Mouse (Mus musculus): ENCODE data around the gene Cox6a2. TPM values are rescaled to one million over a fixed set of nuclear protein-coding genes. Genes with fewer than 3 reads are reported as not detected.

Cox6a2 gene
- polyA plus RNA-seq, 1 experiment from 2014 or later, result 168 TPM

- WGBS, result 3% methylated on average over 22 of the region's 30 CpGs
- H3K9me3 ChIP-seq (ENCODE audit: control insufficient read depth, low read length), result no peaks in the 10 kb centered on the region
- H3K27me3 ChIP-seq (replicated peaks; ENCODE audit: control insufficient read depth, insufficient read depth, low read length), result no peaks in the 10 kb centered on the region
- peak within 1 kb of the TSS; percentile 58 for H3K4me2 ChIP-seq (ENCODE audit: low read depth, low read length)
- H3K4me1 ChIP-seq (ENCODE audit: control insufficient read depth, insufficient read depth, low read length), result peaks cover 14% of the 10 kb centered on the region
- peak; percentile 92 for DNase-seq (ENCODE audit: low spot score)
- H3K9ac ChIP-seq (ENCODE audit: low read depth, low read length), result peak within 1 kb of the TSS; percentile 67
- peak; percentile 86 for ATAC-seq (ENCODE audit: low read depth)
- peaks cover 42% of the 10 kb centered on the region for H3K36me3 ChIP-seq (ENCODE audit: control insufficient read depth, insufficient read depth, low read length)
- H3K27ac ChIP-seq (replicated peaks; ENCODE audit: low read depth, low read length), result peak within 1 kb of the TSS; percentile 93
- H3K4me3 ChIP-seq (ENCODE audit: low read depth, low read length), result peak within 1 kb of the TSS; percentile 52
Measured at GRCm38 (mm10) chr7:128246496-128247391, 40.6 kb upstream of the Cox6a2 start, which contains the start of gene Tgfb1i1. Gene Tgfb1i1 (plus strand): TSS chr7:128246812.

- Histone ChIP-seq H3K36me3 (ENCODE audit: control insufficient read depth, insufficient read depth, low read length) (peaks cover 52% of the 10 kb centered on the region), H3K9ac (ENCODE audit: low read depth, low read length) (0 out of 2 replicates have a peak overlapping the region, but pooled peaks have one; percentile 67), H3K4me1 (ENCODE audit: control insufficient read depth, insufficient read depth, low read length) (peaks cover 12% of the 10 kb centered on the region), H3K9me3 (ENCODE audit: control insufficient read depth, low read length) (no peaks in the 10 kb centered on the region), H3K27ac (replicated peaks; ENCODE audit: low read depth, low read length) (no peak overlapping the region), H3K4me2 (ENCODE audit: low read depth, low read length) (no peak overlapping the region), H3K4me3 (ENCODE audit: low read depth, low read length) (no peak overlapping the region), H3K27me3 (replicated peaks; ENCODE audit: control insufficient read depth, insufficient read depth, low read length) (no peaks in the 10 kb centered on the region)
- DNase-seq (ENCODE audit: low spot score), result no peak
- no peak for ATAC-seq (ENCODE audit: low read depth)
- WGBS, result 88% methylated on average over 4 of the region's 4 CpGs
Measured at GRCm38 (mm10) chr7:128245547-128245946, 39.4 kb upstream of the Cox6a2 start.

GRCm38 (mm10) chr7:128244410-128245025, 38.3 kb upstream of the Cox6a2 start:
- DNase-seq (ENCODE audit: low spot score), result no peak
- peaks cover 12% of the 10 kb centered on the region for H3K4me1 ChIP-seq (ENCODE audit: control insufficient read depth, insufficient read depth, low read length)
- no peak overlapping the region for H3K4me3 ChIP-seq (ENCODE audit: low read depth, low read length)
- ATAC-seq (ENCODE audit: low read depth), result no peak
- 86% methylated on average over 18 of the region's 18 CpGs for WGBS
- H3K9ac ChIP-seq (ENCODE audit: low read depth, low read length), result no peak overlapping the region
- no peak overlapping the region for H3K27ac ChIP-seq (replicated peaks; ENCODE audit: low read depth, low read length)
- H3K36me3 ChIP-seq (ENCODE audit: control insufficient read depth, insufficient read depth, low read length), result peaks cover 54% of the 10 kb centered on the region
- no peaks in the 10 kb centered on the region for H3K9me3 ChIP-seq (ENCODE audit: control insufficient read depth, low read length)
- no peak overlapping the region for H3K4me2 ChIP-seq (ENCODE audit: low read depth, low read length)
- H3K27me3 ChIP-seq (replicated peaks; ENCODE audit: control insufficient read depth, insufficient read depth, low read length), result no peaks in the 10 kb centered on the region

GRCm38 (mm10) chr7:128243921-128244320, 37.7 kb upstream of the Cox6a2 start:
- Histone ChIP-seq H3K9ac (ENCODE audit: low read depth, low read length) (no peak overlapping the region), H3K4me1 (ENCODE audit: control insufficient read depth, insufficient read depth, low read length) (peaks cover 15% of the 10 kb centered on the region), H3K4me2 (ENCODE audit: low read depth, low read length) (no peak overlapping the region), H3K27ac (replicated peaks; ENCODE audit: low read depth, low read length) (no peak overlapping the region), H3K9me3 (ENCODE audit: control insufficient read depth, low read length) (no peaks in the 10 kb centered on the region), H3K36me3 (ENCODE audit: control insufficient read depth, insufficient read depth, low read length) (peaks cover 55% of the 10 kb centered on the region), H3K27me3 (replicated peaks; ENCODE audit: control insufficient read depth, insufficient read depth, low read length) (no peaks in the 10 kb centered on the region), H3K4me3 (ENCODE audit: low read depth, low read length) (no peak overlapping the region)
- no peak for ATAC-seq (ENCODE audit: low read depth)
- no peak for DNase-seq (ENCODE audit: low spot score)
- WGBS, result 54% methylated on average over 10 of the region's 10 CpGs

DNA sequence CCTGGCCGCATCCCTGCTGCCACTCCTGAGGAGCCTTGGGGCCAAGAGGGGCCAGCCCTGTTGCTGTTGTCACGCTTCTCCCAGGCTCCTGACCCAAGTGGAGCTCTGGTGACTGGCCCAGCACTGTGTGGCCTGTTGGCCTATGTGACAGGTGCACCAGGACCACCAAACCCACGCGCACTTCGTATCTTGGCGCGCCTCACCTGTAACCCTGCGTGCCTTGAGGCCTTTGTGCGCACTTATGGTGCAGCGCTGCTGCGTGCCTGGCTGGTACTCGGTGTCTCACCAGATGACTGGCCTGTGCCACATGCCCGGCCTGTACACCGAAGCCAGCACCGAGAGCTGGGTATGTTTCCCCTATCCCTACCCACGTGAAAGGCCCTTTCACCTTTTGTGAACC, 36.1 kb upstream of the Cox6a2 start:
- 93% methylated on average over 16 of the region's 16 CpGs for WGBS
- Histone ChIP-seq H3K4me2 (ENCODE audit: low read depth, low read length) (no peak overlapping the region), H3K4me1 (ENCODE audit: control insufficient read depth, insufficient read depth, low read length) (peaks cover 8% of the 10 kb centered on the region; the same call in 1 of the 2 replicates), H3K27ac (replicated peaks; ENCODE audit: low read depth, low read length) (no peak overlapping the region), H3K9ac (ENCODE audit: low read depth, low read length) (no peak overlapping the region), H3K4me3 (ENCODE audit: low read depth, low read length) (no peak overlapping the region), H3K36me3 (ENCODE audit: control insufficient read depth, insufficient read depth, low read length) (peaks cover 55% of the 10 kb centered on the region), H3K27me3 (replicated peaks; ENCODE audit: control insufficient read depth, insufficient read depth, low read length) (no peaks in the 10 kb centered on the region), H3K9me3 (ENCODE audit: control insufficient read depth, low read length) (no peaks in the 10 kb centered on the region)
- ATAC-seq (ENCODE audit: low read depth) (no peak), DNase-seq (ENCODE audit: low spot score) (no peak)

DNA sequence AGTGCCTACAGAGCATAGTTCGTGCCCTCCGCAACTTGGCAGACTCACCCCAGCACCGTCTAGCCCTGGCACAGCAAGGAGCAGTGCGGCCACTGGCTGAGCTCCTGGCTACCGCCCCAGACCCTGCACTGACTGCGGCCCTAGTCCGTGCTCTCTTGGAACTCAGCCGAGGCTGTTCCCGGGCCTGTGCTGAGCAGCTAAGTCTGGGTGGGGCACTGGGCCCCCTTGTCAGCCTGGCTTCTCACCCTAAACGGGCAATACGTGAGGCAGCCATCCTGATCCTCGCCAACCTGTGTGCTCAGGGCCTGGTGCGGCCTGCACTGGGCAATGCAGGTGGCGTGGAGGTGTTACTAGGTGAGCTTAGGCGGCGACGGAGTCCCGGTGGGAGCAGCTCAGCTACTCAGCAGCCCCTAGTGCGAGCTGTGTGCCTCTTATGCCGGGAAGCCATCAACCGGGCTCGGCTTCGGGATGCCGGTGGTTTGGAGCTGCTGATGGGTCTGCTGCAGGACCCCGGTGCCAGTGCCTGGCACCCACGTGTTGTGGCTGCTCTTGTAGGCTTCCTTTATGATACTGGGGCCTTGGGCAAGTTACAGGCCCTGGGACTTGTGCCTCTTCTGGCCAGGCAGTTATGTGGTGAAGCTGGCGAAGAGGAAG, 34.1 kb upstream of the Cox6a2 start:
- ATAC-seq (ENCODE audit: low read depth) (no peak), DNase-seq (ENCODE audit: low spot score) (no peak)
- 94% methylated on average over 26 of the region's 27 CpGs for WGBS
- Histone ChIP-seq H3K4me3 (ENCODE audit: low read depth, low read length) (no peak overlapping the region), H3K9ac (ENCODE audit: low read depth, low read length) (no peak overlapping the region; the same call in 1 of the 2 replicates), H3K9me3 (ENCODE audit: control insufficient read depth, low read length) (no peaks in the 10 kb centered on the region), H3K4me1 (ENCODE audit: control insufficient read depth, insufficient read depth, low read length) (peaks cover 3% of the 10 kb centered on the region; the same call in 1 of the 2 replicates), H3K27me3 (replicated peaks; ENCODE audit: control insufficient read depth, insufficient read depth, low read length) (no peaks in the 10 kb centered on the region), H3K4me2 (ENCODE audit: low read depth, low read length) (no peak overlapping the region), H3K36me3 (ENCODE audit: control insufficient read depth, insufficient read depth, low read length) (peaks cover 53% of the 10 kb centered on the region), H3K27ac (replicated peaks; ENCODE audit: low read depth, low read length) (no peak overlapping the region)

DNA sequence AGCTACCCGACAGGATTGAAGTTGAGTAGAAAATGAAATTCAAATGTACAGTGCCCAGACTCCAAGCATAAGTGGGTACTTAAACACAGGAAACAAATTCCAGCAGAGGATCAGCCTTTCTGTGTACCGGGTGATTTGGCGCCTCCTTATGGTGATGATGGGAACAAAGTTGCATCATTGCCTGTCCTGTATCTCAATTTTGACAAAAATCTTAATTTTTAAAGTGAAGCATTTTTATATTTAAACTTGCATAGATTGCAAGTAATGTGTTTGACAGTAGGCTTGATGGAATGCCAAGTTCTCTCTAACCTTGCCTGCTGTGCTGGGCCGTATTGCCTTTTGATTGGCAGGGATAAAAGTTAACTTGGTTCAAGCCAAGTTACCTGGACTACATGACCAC, 32.8 kb upstream of the Cox6a2 start:
- no peaks in the 10 kb centered on the region for H3K27me3 ChIP-seq (replicated peaks; ENCODE audit: control insufficient read depth, insufficient read depth, low read length)
- peaks cover 3% of the 10 kb centered on the region; the same call in 1 of the 2 replicates for H3K4me1 ChIP-seq (ENCODE audit: control insufficient read depth, insufficient read depth, low read length)
- peak overlapping the region; percentile 98 for H3K27ac ChIP-seq (replicated peaks; ENCODE audit: low read depth, low read length)
- DNase-seq (ENCODE audit: low spot score), result peak; percentile 54
- 22% methylated on average over 4 of the region's 4 CpGs for WGBS
- H3K4me3 ChIP-seq (ENCODE audit: low read depth, low read length), result peak overlapping the region; percentile 65
- peak overlapping the region; percentile 73 for H3K4me2 ChIP-seq (ENCODE audit: low read depth, low read length)
- no peaks in the 10 kb centered on the region for H3K9me3 ChIP-seq (ENCODE audit: control insufficient read depth, low read length)
- peak overlapping the region; percentile 85 for H3K9ac ChIP-seq (ENCODE audit: low read depth, low read length)
- peaks cover 40% of the 10 kb centered on the region for H3K36me3 ChIP-seq (ENCODE audit: control insufficient read depth, insufficient read depth, low read length)
- ATAC-seq (ENCODE audit: low read depth), result no peak

DNA sequence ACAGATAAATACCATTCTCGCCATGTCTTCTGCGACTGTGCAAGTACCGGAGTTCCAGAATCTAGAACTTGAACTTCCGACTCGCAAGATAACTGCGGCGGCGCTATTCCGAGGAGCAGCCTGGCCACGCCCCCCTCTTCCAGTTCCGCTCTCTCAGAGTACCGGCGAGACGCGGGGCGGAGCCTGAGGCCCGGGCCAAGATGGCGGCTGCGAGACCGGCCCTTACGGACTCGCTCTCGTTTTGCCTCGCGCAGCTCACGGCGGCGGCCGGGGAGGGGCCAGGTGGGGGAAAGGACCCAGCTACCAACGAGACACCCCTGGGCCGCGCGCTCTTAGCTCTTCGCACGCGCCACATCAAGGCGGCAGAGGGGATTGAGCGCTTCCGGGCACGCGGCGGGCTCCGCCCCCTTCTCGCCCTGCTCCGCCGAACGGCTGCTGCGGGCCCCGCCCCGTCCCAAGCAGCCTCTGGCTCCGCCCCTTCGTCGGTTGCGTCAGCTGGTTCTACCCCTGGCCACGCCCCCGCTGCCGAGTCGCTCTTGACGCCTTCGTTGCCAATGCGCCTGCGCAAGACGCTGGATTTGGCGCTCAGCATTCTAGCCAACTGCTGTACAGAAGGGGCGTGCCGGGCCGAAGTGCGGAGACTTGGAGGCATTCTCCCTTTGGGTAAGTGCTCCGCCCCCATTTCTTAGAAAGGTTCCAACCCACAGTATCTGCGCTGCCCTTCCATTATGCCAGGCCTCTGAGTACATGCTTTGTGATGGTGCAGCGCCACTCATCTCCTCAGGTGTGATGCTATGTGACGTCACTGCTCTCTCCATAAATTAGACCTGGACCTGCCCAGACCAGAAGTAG, 32.0 kb upstream of the Cox6a2 start, which contains the start of gene 9130023H24Rik:
9130023H24Rik (minus strand) TSS at position 105 of the 852 bp plus-strand sequence.
- H3K4me3 ChIP-seq (ENCODE audit: low read depth, low read length), result peak within 1 kb of the TSS; percentile 65

More for the DNA sequence above, 32.0 kb upstream of the Cox6a2 start, which contains the start of gene 9130023H24Rik:
- Histone ChIP-seq H3K9me3 (ENCODE audit: control insufficient read depth, low read length) (no peaks in the 10 kb centered on the region), H3K27me3 (replicated peaks; ENCODE audit: control insufficient read depth, insufficient read depth, low read length) (no peaks in the 10 kb centered on the region), H3K27ac (replicated peaks; ENCODE audit: low read depth, low read length) (peak within 1 kb of the TSS; percentile 98), H3K36me3 (ENCODE audit: control insufficient read depth, insufficient read depth, low read length) (peaks cover 37% of the 10 kb centered on the region), H3K9ac (ENCODE audit: low read depth, low read length) (peak within 1 kb of the TSS; percentile 85), H3K4me1 (ENCODE audit: control insufficient read depth, insufficient read depth, low read length) (peaks cover 3% of the 10 kb centered on the region; the same call in 1 of the 2 replicates), H3K4me2 (ENCODE audit: low read depth, low read length) (peak within 1 kb of the TSS; percentile 73)
- peak; percentile 100 for DNase-seq (ENCODE audit: low spot score)
- under 1% methylated on average over 43 of the region's 72 CpGs for WGBS
- ATAC-seq (ENCODE audit: low read depth), result peak; percentile 91
